Mouse (Mus musculus): ENCODE measurements around the gene Zfp524. TPM values are rescaled to one million over a fixed set of nuclear protein-coding genes. Genes with fewer than 3 reads are reported as not detected.

Zfp524 gene
- total and polyA plus RNA-seq, 2 experiments from 2014 or later = 11.0 to 12.5 TPM

GRCm38 (mm10) chr7:5038940-5039339, 24.7 kb downstream of the Zfp524 start:
- Histone ChIP-seq H3K4me2 (ENCODE audit: low read depth, low read length) (peak overlapping the region; percentile 58), H3K9ac (replicated peaks; ENCODE audit: low read depth, low read length) (peak overlapping the region; percentile 88; the same call in 1 of the 2 replicates), H3K4me3 (ENCODE audit: low read depth, low read length) (peak overlapping the region; percentile 81), H3K36me3 (replicated peaks; ENCODE audit: control insufficient read depth, insufficient read depth, low read length) (peaks cover 18% of the 10 kb centered on the region), H3K9me3 (replicated peaks; ENCODE audit: control insufficient read depth, low read length) (no peaks in the 10 kb centered on the region), H3K27ac (ENCODE audit: low read depth) (peak overlapping the region; percentile 99; the same call in 1 of the 2 replicates), H3K27me3 (ENCODE audit: control insufficient read depth, insufficient read depth, low read length) (no peaks in the 10 kb centered on the region), H3K4me1 (ENCODE audit: control insufficient read depth, insufficient read depth) (peaks cover 8% of the 10 kb centered on the region)
- no peak for TF ChIP-seq CTCF (IDR thresholded peaks at IDR 0.05; ENCODE audit: low read depth)
- TF ChIP-seq EP300 (IDR thresholded peaks at IDR 0.05; ENCODE audit: low read depth) = no peak
- ATAC-seq (ENCODE audit: insufficient read depth, low read depth) (no peak), DNase-seq (ENCODE audit: low spot score) (no peak)
- WGBS = 37% methylated on average over 5 of the region's 5 CpGs

- Histone ChIP-seq H3K36me3 (replicated peaks; ENCODE audit: control insufficient read depth, insufficient read depth, low read length) (no peaks in the 10 kb centered on the region), H3K27me3 (ENCODE audit: control insufficient read depth, insufficient read depth, low read length) (no peaks in the 10 kb centered on the region), H3K9me3 (replicated peaks; ENCODE audit: control insufficient read depth, low read length) (no peaks in the 10 kb centered on the region), H3K4me1 (ENCODE audit: control insufficient read depth, insufficient read depth) (no peaks in the 10 kb centered on the region), H3K4me3 (ENCODE audit: low read depth, low read length) (no peak overlapping the region), H3K27ac (ENCODE audit: low read depth) (no peak overlapping the region), H3K4me2 (ENCODE audit: low read depth, low read length) (no peak overlapping the region), H3K9ac (replicated peaks; ENCODE audit: low read depth, low read length) (no peak overlapping the region)
- ATAC-seq (ENCODE audit: insufficient read depth, low read depth) (no peak), DNase-seq (ENCODE audit: low spot score) (no peak)
- WGBS = 60% methylated on average over 2 of the region's 2 CpGs
- TF ChIP-seq EP300 (IDR thresholded peaks at IDR 0.05; ENCODE audit: low read depth) (no peak), CTCF (IDR thresholded peaks at IDR 0.05; ENCODE audit: low read depth) (no peak)
Observed at GRCm38 (mm10) chr7:5044981-5045380, 30.8 kb downstream of the Zfp524 start.

- no peak for ATAC-seq (ENCODE audit: insufficient read depth, low read depth)
- no peak for TF ChIP-seq EP300 (IDR thresholded peaks at IDR 0.05; ENCODE audit: low read depth)
- TF ChIP-seq CTCF (IDR thresholded peaks at IDR 0.05; ENCODE audit: low read depth) = peak; percentile 2; the same call in 1 of the 2 replicates
- 62% methylated on average over 2 of the region's 2 CpGs for WGBS
- DNase-seq (ENCODE audit: low spot score) = no peak
- no peak overlapping the region for H3K9ac ChIP-seq (replicated peaks; ENCODE audit: low read depth, low read length)
- H3K4me2 ChIP-seq (ENCODE audit: low read depth, low read length) = no peak overlapping the region
- H3K36me3 ChIP-seq (replicated peaks; ENCODE audit: control insufficient read depth, insufficient read depth, low read length) = no peaks in the 10 kb centered on the region
- no peaks in the 10 kb centered on the region for H3K27me3 ChIP-seq (ENCODE audit: control insufficient read depth, insufficient read depth, low read length)
- H3K4me1 ChIP-seq (ENCODE audit: control insufficient read depth, insufficient read depth) = peaks cover 6% of the 10 kb centered on the region
- no peak overlapping the region for H3K4me3 ChIP-seq (ENCODE audit: low read depth, low read length)
- H3K9me3 ChIP-seq (replicated peaks; ENCODE audit: control insufficient read depth, low read length) = no peaks in the 10 kb centered on the region
- no peak overlapping the region for H3K27ac ChIP-seq (ENCODE audit: low read depth)
Observed at GRCm38 (mm10) chr7:5046112-5046511, 31.9 kb downstream of the Zfp524 start.

- H3K9ac ChIP-seq (replicated peaks; ENCODE audit: low read depth, low read length) = no peak overlapping the region
- DNase-seq (ENCODE audit: low spot score) = peak; percentile 65
- H3K4me2 ChIP-seq (ENCODE audit: low read depth, low read length) = no peak overlapping the region
- TF ChIP-seq CTCF (IDR thresholded peaks at IDR 0.05; ENCODE audit: low read depth) (peak; percentile 56), EP300 (IDR thresholded peaks at IDR 0.05; ENCODE audit: low read depth) (no peak)
- H3K36me3 ChIP-seq (replicated peaks; ENCODE audit: control insufficient read depth, insufficient read depth, low read length) = no peaks in the 10 kb centered on the region
- no peak overlapping the region for H3K27ac ChIP-seq (ENCODE audit: low read depth)
- H3K4me3 ChIP-seq (ENCODE audit: low read depth, low read length) = no peak overlapping the region
- 0 out of 2 replicates have a peak, but pooled peaks cover 3% of the 10 kb centered on the region for H3K27me3 ChIP-seq (ENCODE audit: control insufficient read depth, insufficient read depth, low read length)
- 14% methylated on average over 2 of the region's 2 CpGs for WGBS
- ATAC-seq (ENCODE audit: insufficient read depth, low read depth) = no peak
- H3K9me3 ChIP-seq (replicated peaks; ENCODE audit: control insufficient read depth, low read length) = no peaks in the 10 kb centered on the region
- H3K4me1 ChIP-seq (ENCODE audit: control insufficient read depth, insufficient read depth) = peaks cover 8% of the 10 kb centered on the region
Observed at GRCm38 (mm10) chr7:5047313-5047712, 33.1 kb downstream of the Zfp524 start.

GRCm38 (mm10) chr7:5051193-5052192, 37.3 kb downstream of the Zfp524 start, which contains the start of gene Zfp580:
Gene Zfp580 (plus strand): TSS chr7:5051538.
- peak; percentile 87 for ATAC-seq (ENCODE audit: insufficient read depth, low read depth)
- Histone ChIP-seq H3K36me3 (replicated peaks; ENCODE audit: control insufficient read depth, insufficient read depth, low read length) (no peaks in the 10 kb centered on the region), H3K4me3 (ENCODE audit: low read depth, low read length) (peak within 1 kb of the TSS; percentile 67), H3K27ac (ENCODE audit: low read depth) (peak within 1 kb of the TSS; percentile 74), H3K9me3 (replicated peaks; ENCODE audit: control insufficient read depth, low read length) (no peaks in the 10 kb centered on the region), H3K4me1 (ENCODE audit: control insufficient read depth, insufficient read depth) (peaks cover 15% of the 10 kb centered on the region), H3K4me2 (ENCODE audit: low read depth, low read length) (peak within 1 kb of the TSS; percentile 92), H3K27me3 (ENCODE audit: control insufficient read depth, insufficient read depth, low read length) (peaks cover 45% of the 10 kb centered on the region), H3K9ac (replicated peaks; ENCODE audit: low read depth, low read length) (peak within 1 kb of the TSS; percentile 85)
- DNase-seq (ENCODE audit: low spot score) = peak; percentile 54
- TF ChIP-seq CTCF (IDR thresholded peaks at IDR 0.05; ENCODE audit: low read depth) (no peak), EP300 (IDR thresholded peaks at IDR 0.05; ENCODE audit: low read depth) (no peak)
- 2% methylated on average over 65 of the region's 65 CpGs for whole genome bisulfite sequencing
